Mouse (Mus musculus) liver, embryonic 14.5 days (tissue): ENCODE measurements around the gene Sypl. TPM values are rescaled to one million over a fixed set of nuclear protein-coding genes. Genes with fewer than 3 reads are reported as not detected.

Source experiments
- ATAC-seq: fragments of 200-750 bp; cut with Nextera tagmentation; 2 replicates; pipeline ENCODE4 v1.8.0; 2017; ENCODE audit warnings: moderate number of reproducible peaks, mild to moderate bottlenecking, moderate library complexity; ENCODE audit not compliant: insufficient read depth
- DNase-seq, 3 experiments: peaks; one replicate each; pipeline ENCODE4 v3.0.0-alpha.2; 2012 to 2013; ENCODE audit warnings: low read depth in 3 of 3, low spot score in 3 of 3
- H3K27ac ChIP-seq: fragments of 300-500 bp; sonication (generic); 2 replicates; pipeline ENCODE4 v1.5.1; 2014; ENCODE audit warnings: moderate library complexity, mild to moderate bottlenecking, control low read depth, inconsistent platforms
- H3K27me3 ChIP-seq: fragments of 300-500 bp; sonication (generic); 2 replicates; pipeline ENCODE4 v1.6.1; 2014; ENCODE audit warnings: mild to moderate bottlenecking, low read length, moderate library complexity; ENCODE audit not compliant: control insufficient read depth, insufficient read depth
- H3K36me3 ChIP-seq: fragments of 300-500 bp; sonication (generic); replicated peaks from 2 replicates; pipeline ENCODE4 v1.6.1; 2014; ENCODE audit warnings: low read depth; ENCODE audit not compliant: control insufficient read depth, insufficient read depth
- H3K4me1 ChIP-seq, 2 experiments: fragments of 200-500 bp in 1 of 2; fragments of 300-500 bp in 1 of 2; sonication (generic) in 1 of 2; replicated peaks; 2 replicates each; pipeline ENCODE4 v1.6.1; 2012 to 2014; ENCODE audit warnings: antibody characterized with exemption in 1 of 2, inconsistent platforms in 1 of 2, low read length in 1 of 2; ENCODE audit not compliant: control insufficient read depth in 2 of 2, insufficient read depth in 2 of 2
- H3K4me2 ChIP-seq: fragments of 300-500 bp; sonication (generic); 2 replicates; pipeline ENCODE4 v1.6.1; 2014; ENCODE audit warnings: low read depth, mild to moderate bottlenecking, control low read depth, moderate library complexity
- H3K4me3 ChIP-seq, 2 experiments: fragments of 200-500 bp in 1 of 2; fragments of 300-500 bp in 1 of 2; sonication (generic) in 1 of 2; 2 replicates each; pipeline ENCODE4 v1.5.1; 2012 to 2014; ENCODE audit warnings: low read depth in 2 of 2, low read length in 2 of 2, mild to moderate bottlenecking in 2 of 2, control low read depth in 1 of 2, inconsistent platforms in 1 of 2, moderate library complexity in 1 of 2; ENCODE audit not compliant: insufficient read depth in 1 of 2
- H3K9ac ChIP-seq: fragments of 300-500 bp; sonication (generic); replicated peaks from 2 replicates; pipeline ENCODE4 v1.6.1; 2014; ENCODE audit warnings: mild to moderate bottlenecking, control low read depth, moderate library complexity
- H3K9me3 ChIP-seq: fragments of 300-500 bp; sonication (generic); 2 replicates; pipeline ENCODE4 v1.6.1; 2016; ENCODE audit warnings: low read length, mixed read lengths; ENCODE audit not compliant: control insufficient read depth
- CTCF ChIP-seq: IDR thresholded peaks from 2 replicates; pipeline ENCODE4 v1.5.1; 2016; ENCODE audit warnings: antibody characterized with exemption, low read depth, control low read depth
- EP300 ChIP-seq: IDR thresholded peaks from 2 replicates; pipeline ENCODE4 v1.6.1; 2016; ENCODE audit warnings: antibody characterized with exemption, low read depth
- WGBS: fragments of 180-500 bp; shearing (Covaris S2); extraction: QIAGEN DNeasy Blood & Tissue Kit; methylation state at CpG from one replicate; pipeline ENCODE4 v1.1.7; 2014; ENCODE audit not compliant: insufficient replicate concordance; 5-methylcytosine and 5-hydroxymethylcytosine counted together
- polyA plus RNA-seq, 2 experiments: library from polyadenylated mRNA; depleted of rRNA in 1 of 2; stranded (reverse) in 1 of 2; unstranded in 1 of 2; fragments of >200 nt; fragmentation: Nextera tagmentation in 1 of 2; extraction: Ambion mirVana in 1 of 2; gene quantifications; 2 replicates each; pipeline versions ENCODE4 v1.2.1 to v1.2.3; 2012 to 2014

The Sypl gene
- polyA plus RNA-seq, 2 experiments, result 14.6 to 32.5 TPM

GRCm38 (mm10) chr12:32943347-32943746 lies 10.3 kb upstream of the Sypl start:
- H3K9ac ChIP-seq, result no peak overlapping the region
- H3K9me3 ChIP-seq, result no peaks in the 10 kb centered on the region
- H3K4me2 ChIP-seq, result no peak overlapping the region
- TF ChIP-seq EP300, result no peak
- no peak for TF ChIP-seq CTCF
- H3K4me1 ChIP-seq, result peaks cover 0 to 8% of the 10 kb centered on the region in 2 experiments; a peak in 2 of 4 replicates
- no peaks in the 10 kb centered on the region for H3K36me3 ChIP-seq
- H3K4me3 ChIP-seq, result no peak overlapping the region
- H3K27me3 ChIP-seq, result no peaks in the 10 kb centered on the region
- ATAC-seq (no peak), DNase-seq (no peak)
- WGBS, result 37% methylated on average over 4 of the region's 4 CpGs
- no peak overlapping the region for H3K27ac ChIP-seq

- no peaks in the 10 kb centered on the region for H3K9me3 ChIP-seq
- no peak overlapping the region for H3K27ac ChIP-seq
- DNase-seq (no peak), ATAC-seq (0 out of 2 replicates have a peak, but pooled peaks have one; percentile 33)
- no peak for TF ChIP-seq EP300
- no peak for TF ChIP-seq CTCF
- peaks cover 0 to 8% of the 10 kb centered on the region in 2 experiments; a peak in 2 of 4 replicates for H3K4me1 ChIP-seq
- H3K4me3 ChIP-seq, result no peak overlapping the region
- no peaks in the 10 kb centered on the region for H3K27me3 ChIP-seq
- H3K36me3 ChIP-seq, result no peaks in the 10 kb centered on the region
- WGBS, result 59% methylated on average over 3 of the region's 3 CpGs
- no peak overlapping the region for H3K9ac ChIP-seq
- H3K4me2 ChIP-seq, result no peak overlapping the region
Observed at GRCm38 (mm10) chr12:32943951-32944350, 9.7 kb upstream of the Sypl start.

- WGBS, result 46% methylated on average over 8 of the region's 8 CpGs
- Histone ChIP-seq H3K9ac (no peak overlapping the region), H3K27ac (no peak overlapping the region), H3K4me2 (no peak overlapping the region), H3K27me3 (no peaks in the 10 kb centered on the region), H3K4me1 (peaks cover 0 to 8% of the 10 kb centered on the region in 2 experiments; a peak in 2 of 4 replicates), H3K9me3 (no peaks in the 10 kb centered on the region), H3K36me3 (no peaks in the 10 kb centered on the region), H3K4me3 (no peak overlapping the region)
- TF ChIP-seq EP300 (no peak), CTCF (no peak)
- ATAC-seq, result no peak
- no peak for DNase-seq
Observed at GRCm38 (mm10) chr12:32944884-32945454, 8.7 kb upstream of the Sypl start.

GRCm38 (mm10) chr12:32946376-32946775 lies 7.3 kb upstream of the Sypl start:
- 60% methylated on average over 4 of the region's 4 CpGs for WGBS

GRCm38 (mm10) chr12:32952416-32952815 lies 1.3 kb upstream of the Sypl start:
- Histone ChIP-seq H3K27me3 (no peaks in the 10 kb centered on the region), H3K9me3 (no peaks in the 10 kb centered on the region), H3K4me2 (no peak overlapping the region), H3K36me3 (no peaks in the 10 kb centered on the region), H3K4me1 (peaks cover 9 to 15% of the 10 kb centered on the region in 2 experiments), H3K9ac (no peak overlapping the region), H3K27ac (no peak overlapping the region), H3K4me3 (no peak overlapping the region)
- ATAC-seq (no peak), DNase-seq (peak in 1 of 3 experiments; percentile 44)
- WGBS, result 24% methylated on average over 3 of the region's 3 CpGs
- TF ChIP-seq CTCF (peak; percentile 76), EP300 (no peak)

More at GRCm38 (mm10) chr12:32946376-32946775, 7.3 kb upstream of the Sypl start:
- Histone ChIP-seq H3K9ac (no peak overlapping the region), H3K27ac (no peak overlapping the region), H3K4me2 (no peak overlapping the region), H3K36me3 (no peaks in the 10 kb centered on the region), H3K4me1 (peaks cover 0 to 8% of the 10 kb centered on the region in 2 experiments; a peak in 2 of 4 replicates), H3K27me3 (no peaks in the 10 kb centered on the region), H3K4me3 (no peak overlapping the region), H3K9me3 (no peaks in the 10 kb centered on the region)
- no peak for DNase-seq
- TF ChIP-seq CTCF, result no peak
- no peak for TF ChIP-seq EP300
- ATAC-seq, result no peak
